1 mouse cellular context compared by ENCODE assay signal in genomic region chr7:28831411-28832125, GRCm38 (mm10).
TF ChIP-seq lines count a peak whose summit lies in the region.

No protein-coding gene starts in this region.

TF ChIP-seq in MEL, 35 proteins besides CTCF, POLR2A, EP300 and RAD21:
- no peak for TF ChIP-seq ZKSCAN1 (IDR thresholded peaks at IDR 0.05; ENCODE audit: low read depth, low read length)
- 0 out of 2 replicates have a peak, but pooled peaks have one; percentile 18 for TF ChIP-seq GATA1 (IDR thresholded peaks at IDR 0.05; ENCODE audit: low read depth, low read length)
- no peak for TF ChIP-seq POLR2AphosphoS5 (IDR thresholded peaks at IDR 0.05; ENCODE audit: borderline replicate concordance, low read depth, low read length)
- 0 out of 2 replicates have a peak, but pooled peaks have one; percentile 27 for TF ChIP-seq TAL1 (IDR thresholded peaks at IDR 0.05; ENCODE audit: low read length)
- TF ChIP-seq MYB (IDR thresholded peaks at IDR 0.05; ENCODE audit: low read depth, low read length): no peak
- no peak for TF ChIP-seq BHLHE40 (IDR thresholded peaks at IDR 0.05; ENCODE audit: borderline replicate concordance, low read depth, low read length)
- peak; percentile 52 for TF ChIP-seq TCF12 (IDR thresholded peaks at IDR 0.05; ENCODE audit: low read depth, low read length)
- TF ChIP-seq NELFE (IDR thresholded peaks at IDR 0.05; ENCODE audit: low read depth, low read length): no peak
- no peak for TF ChIP-seq ZC3H11A (IDR thresholded peaks at IDR 0.05; ENCODE audit: low read depth, low read length)
- no peak for TF ChIP-seq RCOR1 (IDR thresholded peaks at IDR 0.05; ENCODE audit: low read depth, low read length)
- no peak for TF ChIP-seq ZNF384 (IDR thresholded peaks at IDR 0.05; ENCODE audit: low read depth, low read length)
TF ChIP-seq in MEL: peak in this region for 3.
